In genomic region chr9:3022316-3023008, GRCm38 (mm10) we compare ENCODE assay signal across 11 mouse cellular contexts. TPM values are rescaled to one million over a fixed set of nuclear protein-coding genes. Genes with fewer than 3 reads are reported as not detected.
DNase-seq lines count a peak whose midpoint lies in the region; TF ChIP-seq lines count a peak whose summit lies in the region.
"Not testable (repeated sequence)": the region's sequence is repeated elsewhere in the genome, so short reads cannot be mapped to it uniquely, and the experiment has no call there.
"Had no signal": no experiment of that assay in that cellular context is flagged by ENCODE, and none has a peak within 500 bp of the region (broad histone marks: within the 10 kb centered on the region; RNA-seq: fewer than 3 reads in every experiment).

No protein-coding gene starts in this region.

- TF ChIP-seq CTCF in cerebellum, adult 2 months (IDR thresholded peaks at IDR 0.05; ENCODE audit: borderline replicate concordance, insufficient read depth, low read depth, low read length): not testable (repeated sequence)

- H3K4me3 ChIP-seq in cerebellum, adult 2 months (replicated peaks; ENCODE audit: insufficient read depth, low read depth, low read length): not testable (repeated sequence)

- WGBS in cerebellum, adult 2 months: 72% methylated on average over 11 of the region's 13 CpGs

- not testable (repeated sequence) for H3K27ac ChIP-seq in cerebellum, adult 2 months (ENCODE audit: insufficient read depth, low read length)

- not testable (repeated sequence) for H3K27me3 ChIP-seq in cerebellum, adult 2 months (ENCODE audit: control insufficient read depth, insufficient read depth, low read length)

- not testable (repeated sequence) for TF ChIP-seq POLR2A in cerebellum, adult 2 months (IDR thresholded peaks at IDR 0.05; ENCODE audit: borderline replicate concordance, insufficient read depth, low read length)

- DNase-seq in MN1 (ENCODE audit: low spot score): peak; percentile 37
- DNase-seq in cerebellum, adult 2 months: peak; percentile 59 to 71
- peak; percentile 34 to 99 for DNase-seq in frontal cortex, postnatal 25 days (ENCODE audit: low spot score in 2 of 2)
- DNase-seq in hindlimb bud, embryonic 11.5 days (ENCODE audit: extremely low spot score, low read depth, low spot score): peak; percentile 93
- peak; percentile 73 for DNase-seq in left cerebral cortex, adult 11 months (ENCODE audit: low spot score)
- DNase-seq in lung, postnatal 25 days (ENCODE audit: low spot score): peak; percentile 87
- peak; percentile 1 for DNase-seq in right cerebral cortex, postnatal 14 days
- DNase-seq in urinary bladder, postnatal 10 days (ENCODE audit: low spot score): peak; percentile 89

- H3K4me1 ChIP-seq in cerebellum, adult 2 months (ENCODE audit: control insufficient read depth, insufficient read depth, low read length): not testable (repeated sequence)

RNA-seq across cellular contexts. Expression of gene Gm10718, which starts 0.9 kb away (rescaled TPM):
- 0.22 and 0.26 TPM in 2 replicates for polyA plus RNA-seq in cerebellum, adult 2 months (2012; rRNA removed)
- polyA plus RNA-seq: neural tube, embryonic 15.5 days had no signal

RNA-seq across cellular contexts. Expression of gene Gm10717, which starts 2.8 kb away (rescaled TPM):
- not detected in 2 replicates for polyA plus RNA-seq in cerebellum, adult 2 months (2012; rRNA removed)

RNA-seq across cellular contexts. Expression of gene Gm10719, which starts 5.3 kb away (rescaled TPM):
- polyA plus RNA-seq in cerebellum, adult 2 months (2012; rRNA removed): 0.47 TPM in 1 of 2 replicates, not detected in the other
- polyA plus RNA-seq: intestine, postnatal 0 days; lung, embryonic 15.5 days had no signal

RNA-seq across cellular contexts. Expression of gene Gm10720, which starts 7.0 kb away (rescaled TPM):
- not detected in 2 replicates for polyA plus RNA-seq in cerebellum, adult 2 months (2012; rRNA removed)
- polyA plus RNA-seq: intestine, postnatal 0 days; lung, embryonic 15.5 days; neural tube, embryonic 15.5 days had no signal

RNA-seq across cellular contexts. Expression of gene Gm10721, which starts 9.5 kb away (rescaled TPM):
- not detected in 2 replicates for polyA plus RNA-seq in cerebellum, adult 2 months (2012; rRNA removed)
- polyA plus RNA-seq: intestine, postnatal 0 days had no signal

Comparison
In these comparisons a context has a peak if more than half of its experiments do, and no peak if none do; other contexts are left out.
1. DNase-seq: peak in every context shown above with its lines; median percentile 93 in hindlimb bud, embryonic 11.5 days; 89 in urinary bladder, postnatal 10 days; 87 in lung, postnatal 25 days; 73 in left cerebral cortex, adult 11 months; 66 in frontal cortex, postnatal 25 days; 65 in cerebellum, adult 2 months; 37 in MN1; 1 in right cerebral cortex, postnatal 14 days.